Mouse (Mus musculus) ES-Bruce4 (cell line): Measurements from ENCODE around the gene Trcg1.

ENCODE experiments used
- CTCF ChIP-seq: IDR thresholded peaks from one replicate; pipeline ENCODE4 v1.8.1; 2011; ENCODE audit warnings: low read depth, low read length
- EP300 ChIP-seq: IDR thresholded peaks from 2 replicates; pipeline ENCODE4 v1.6.1; 2011; ENCODE audit warnings: low read depth, low read length; ENCODE audit not compliant: insufficient read depth
- POLR2A ChIP-seq: IDR thresholded peaks from one replicate; pipeline ENCODE4 v1.8.1; 2011; ENCODE audit warnings: low read length; ENCODE audit not compliant: insufficient read depth

DNA sequence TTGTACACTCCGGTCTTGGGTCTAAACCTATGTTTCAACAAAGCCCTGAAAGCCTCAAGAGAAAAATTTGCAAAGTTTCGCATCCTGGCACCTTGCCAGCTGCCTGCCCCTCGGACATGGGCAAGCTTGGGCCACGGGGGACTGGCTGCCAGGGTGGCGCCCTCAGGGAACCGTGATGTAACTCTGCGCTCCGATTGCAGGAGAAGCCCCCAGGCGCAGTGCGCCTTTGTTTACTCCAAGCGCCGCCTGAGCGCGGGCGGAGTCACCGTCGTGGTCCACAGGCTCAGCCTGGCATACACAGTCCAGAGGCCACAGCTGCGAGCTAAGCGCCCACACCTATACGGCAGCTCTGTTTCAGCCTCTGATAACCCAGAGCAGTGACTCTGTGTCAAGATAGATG, 45.2 kb downstream of the Trcg1 start:
- TF ChIP-seq CTCF (no peak), POLR2A (no peak), EP300 (0 out of 2 replicates have a peak, but pooled peaks have one; percentile 23)
